Mouse (Mus musculus): ENCODE measurements at regions not wholly inside any gene's neighbourhood (a gene's known extent, or its start where the extent isn't known, plus 50 kb on each side); places are given as distances from the start of the nearest gene placed in this dataset.

DNA sequence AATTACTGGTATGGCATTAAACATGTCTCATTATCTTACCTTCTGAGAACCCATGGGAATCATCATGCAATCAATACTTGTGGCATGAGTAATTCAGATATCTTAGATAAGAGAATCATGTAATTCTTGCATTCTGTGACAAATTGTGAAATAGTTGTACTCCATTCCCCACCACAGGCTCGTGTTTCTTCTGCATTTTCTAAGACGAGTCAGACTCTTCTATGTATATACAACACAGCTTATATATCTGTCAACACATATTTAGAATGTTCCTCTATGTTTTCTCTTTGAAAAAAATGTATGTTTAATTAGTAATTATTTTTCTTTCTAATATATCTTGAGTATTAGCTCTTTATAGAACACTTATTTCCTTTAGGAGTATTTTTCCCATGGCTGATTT, 527.7 kb downstream of the Otol1 start:
- ATAC-seq (replicated peaks; ENCODE audit: low FRiP score, low TSS enrichment, low read depth), result no peak

DNA sequence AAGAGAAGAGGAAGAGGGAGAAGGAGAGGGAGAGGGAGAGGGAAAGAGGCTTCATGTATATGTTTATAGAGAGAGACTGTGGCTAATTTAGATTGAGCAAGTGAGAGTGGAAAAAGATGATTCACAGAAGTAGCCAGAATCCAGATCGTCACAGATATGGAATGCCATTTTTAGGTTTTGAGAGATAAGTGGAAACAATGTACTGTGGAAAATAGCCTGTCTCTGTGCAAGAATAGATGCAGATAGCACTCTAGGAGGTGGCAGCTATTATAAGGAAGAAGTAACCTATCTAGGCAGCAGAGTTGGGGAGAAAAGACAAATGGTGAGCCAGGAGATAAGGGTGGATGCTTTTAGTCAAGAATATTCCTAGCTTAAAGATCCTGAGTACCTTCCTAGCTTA, 536.5 kb downstream of the Otol1 start:
- Histone ChIP-seq H3K27me3 (replicated peaks; ENCODE audit: control insufficient read depth, insufficient read depth, low read length) (no peaks in the 10 kb centered on the region), H3K9ac (ENCODE audit: low read length) (no peak overlapping the region), H3K4me1 (replicated peaks; ENCODE audit: control insufficient read depth, insufficient read depth, low read length) (no peaks in the 10 kb centered on the region), H3K4me3 (ENCODE audit: low read depth, low read length) (no peak overlapping the region), H3K36me3 (ENCODE audit: control insufficient read depth, insufficient read depth, low read length) (no peaks in the 10 kb centered on the region), H3K9me3 (ENCODE audit: control insufficient read depth, low read length) (no peaks in the 10 kb centered on the region), H3K27ac (ENCODE audit: low read depth) (no peak overlapping the region), H3K4me2 (ENCODE audit: low read length) (no peak overlapping the region)
- 67% methylated on average over 1 of the region's 1 CpGs for WGBS
- ATAC-seq (replicated peaks; ENCODE audit: low FRiP score, low TSS enrichment, low read depth), result no peak
- no peak for DNase-seq (ENCODE audit: low spot score)

More for the DNA sequence above, 527.7 kb downstream of the Otol1 start:
- Histone ChIP-seq H3K4me3 (ENCODE audit: low read depth, low read length) (no peak overlapping the region), H3K36me3 (ENCODE audit: control insufficient read depth, insufficient read depth, low read length) (no peaks in the 10 kb centered on the region), H3K9me3 (ENCODE audit: control insufficient read depth, low read length) (no peaks in the 10 kb centered on the region), H3K9ac (ENCODE audit: low read length) (no peak overlapping the region), H3K4me1 (replicated peaks; ENCODE audit: control insufficient read depth, insufficient read depth, low read length) (no peaks in the 10 kb centered on the region), H3K4me2 (ENCODE audit: low read length) (no peak overlapping the region), H3K27me3 (replicated peaks; ENCODE audit: control insufficient read depth, insufficient read depth, low read length) (no peaks in the 10 kb centered on the region), H3K27ac (ENCODE audit: low read depth) (no peak overlapping the region)
- DNase-seq (ENCODE audit: low spot score), result no peak
- 59% methylated on average over 2 of the region's 2 CpGs for WGBS

DNA sequence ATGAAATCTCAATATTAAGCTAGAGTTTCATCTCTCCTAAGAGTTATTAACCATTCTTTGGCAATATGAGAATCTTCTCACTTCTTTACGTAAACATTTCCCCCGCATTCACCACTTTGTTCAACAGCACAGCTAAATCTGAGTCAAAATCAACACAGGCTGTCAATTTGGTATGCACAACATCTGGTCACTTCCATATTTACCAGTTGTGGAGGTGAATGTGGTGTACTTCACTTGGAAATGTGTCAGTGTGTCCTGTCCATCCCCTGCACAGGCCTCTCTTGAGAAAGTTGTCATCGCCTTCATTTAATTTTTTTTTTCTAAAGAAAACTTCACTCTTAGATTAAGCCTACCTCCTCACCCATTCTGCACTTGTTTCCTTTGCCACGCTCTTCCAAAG, 550.4 kb downstream of the Otol1 start:
- H3K27ac ChIP-seq (ENCODE audit: low read depth), result no peak overlapping the region
- no peak overlapping the region for H3K4me2 ChIP-seq (ENCODE audit: low read length)
- no peaks in the 10 kb centered on the region for H3K4me1 ChIP-seq (replicated peaks; ENCODE audit: control insufficient read depth, insufficient read depth, low read length)
- no peak overlapping the region for H3K9ac ChIP-seq (ENCODE audit: low read length)
- no peak overlapping the region for H3K4me3 ChIP-seq (ENCODE audit: low read depth, low read length)
- WGBS, result 64% methylated on average over 4 of the region's 4 CpGs
- H3K36me3 ChIP-seq (ENCODE audit: control insufficient read depth, insufficient read depth, low read length), result no peaks in the 10 kb centered on the region
- no peaks in the 10 kb centered on the region for H3K9me3 ChIP-seq (ENCODE audit: control insufficient read depth, low read length)
- ATAC-seq (replicated peaks; ENCODE audit: low FRiP score, low TSS enrichment, low read depth) (no peak), DNase-seq (ENCODE audit: low spot score) (no peak)
- H3K27me3 ChIP-seq (replicated peaks; ENCODE audit: control insufficient read depth, insufficient read depth, low read length), result no peaks in the 10 kb centered on the region

DNA sequence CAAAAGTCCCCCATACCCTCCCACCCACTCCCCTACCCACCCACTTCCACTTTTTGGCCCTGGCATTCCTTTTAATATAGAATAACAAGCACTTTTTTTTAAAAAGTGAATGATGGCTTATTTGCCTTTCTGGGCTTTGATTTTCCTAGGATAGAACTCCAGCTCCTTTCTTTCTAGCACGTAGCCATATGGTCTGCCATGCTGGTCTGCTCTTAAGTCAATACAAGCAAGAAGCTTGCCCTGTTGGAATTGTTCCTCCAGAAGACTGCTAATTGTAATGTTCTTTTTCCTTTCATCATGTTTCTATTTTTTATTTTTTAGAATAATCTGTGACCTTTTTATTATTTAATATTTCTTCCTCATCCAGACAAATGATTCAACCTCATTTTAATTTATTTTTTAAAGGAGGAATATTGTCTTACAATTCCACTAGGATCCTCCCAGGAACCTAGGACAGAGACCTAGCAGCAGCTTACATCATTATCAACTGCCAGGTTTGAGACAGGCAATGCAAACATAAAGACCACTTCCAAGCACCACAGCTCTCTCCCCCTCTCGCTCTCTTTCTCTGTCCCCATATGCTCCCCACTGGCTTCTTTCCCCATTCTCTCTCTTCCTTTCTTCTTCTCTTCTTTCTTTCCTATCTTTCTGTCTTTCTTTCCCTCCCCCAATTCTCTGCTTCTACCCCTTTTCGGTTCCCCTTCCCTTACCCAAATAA, 558.9 kb downstream of the Otol1 start:
- Histone ChIP-seq H3K27me3 (replicated peaks; ENCODE audit: control insufficient read depth, insufficient read depth, low read length) (no peaks in the 10 kb centered on the region), H3K27ac (ENCODE audit: low read depth) (no peak overlapping the region), H3K4me2 (ENCODE audit: low read length) (no peak overlapping the region), H3K4me1 (replicated peaks; ENCODE audit: control insufficient read depth, insufficient read depth, low read length) (no peaks in the 10 kb centered on the region), H3K9me3 (ENCODE audit: control insufficient read depth, low read length) (no peaks in the 10 kb centered on the region), H3K4me3 (ENCODE audit: low read depth, low read length) (no peak overlapping the region), H3K9ac (ENCODE audit: low read length) (no peak overlapping the region), H3K36me3 (ENCODE audit: control insufficient read depth, insufficient read depth, low read length) (no peaks in the 10 kb centered on the region)
- DNase-seq (ENCODE audit: low spot score) (no peak), ATAC-seq (replicated peaks; ENCODE audit: low FRiP score, low TSS enrichment, low read depth) (no peak)
- 82% methylated on average over 3 of the region's 3 CpGs for whole genome bisulfite sequencing

DNA sequence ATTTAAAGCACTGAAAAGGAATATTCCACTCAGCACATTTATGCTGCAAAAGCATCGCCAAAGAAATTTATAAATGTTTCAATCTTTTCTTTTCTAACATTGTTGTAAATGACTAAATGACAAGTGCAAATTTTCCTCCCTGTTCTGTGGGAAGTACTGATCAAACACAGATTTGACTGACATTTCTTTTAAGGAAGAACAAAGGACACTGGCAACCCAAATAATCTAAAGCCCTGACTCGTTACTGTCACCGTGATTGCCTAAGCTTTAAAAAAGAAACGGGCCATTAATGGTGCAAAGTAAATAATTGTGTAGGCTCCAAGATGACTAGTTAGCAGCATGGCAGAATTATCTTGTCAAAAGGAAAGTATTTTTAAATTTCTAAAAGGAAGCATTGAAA, 587.4 kb downstream of the Otol1 start:
- ATAC-seq (replicated peaks; ENCODE audit: low FRiP score, low TSS enrichment, low read depth), result no peak
- Histone ChIP-seq H3K9me3 (ENCODE audit: control insufficient read depth, low read length) (no peaks in the 10 kb centered on the region), H3K27me3 (replicated peaks; ENCODE audit: control insufficient read depth, insufficient read depth, low read length) (no peaks in the 10 kb centered on the region), H3K4me2 (ENCODE audit: low read length) (no peak overlapping the region), H3K36me3 (ENCODE audit: control insufficient read depth, insufficient read depth, low read length) (no peaks in the 10 kb centered on the region), H3K4me1 (replicated peaks; ENCODE audit: control insufficient read depth, insufficient read depth, low read length) (no peaks in the 10 kb centered on the region), H3K9ac (ENCODE audit: low read length) (no peak overlapping the region), H3K27ac (ENCODE audit: low read depth) (no peak overlapping the region), H3K4me3 (ENCODE audit: low read depth, low read length) (no peak overlapping the region)
- WGBS, result 53% methylated on average over 4 of the region's 4 CpGs
- no peak for DNase-seq (ENCODE audit: low spot score)

All from intestine, embryonic 14.5 days (tissue).